Mouse (Mus musculus) hindbrain, postnatal 0 days (tissue): ENCODE results near the gene Iffo2. TPM values are rescaled to one million over a fixed set of nuclear protein-coding genes. Genes with fewer than 3 reads are reported as not detected.

Experiments used
- ATAC-seq: fragments of 200-750 bp; cut with Nextera tagmentation; 2 replicates; pipeline ENCODE4 v1.8.0; 2017; ENCODE audit warnings: mild to moderate bottlenecking, moderate TSS enrichment, moderate library complexity
- DNase-seq: peaks from one replicate; pipeline ENCODE4 v3.0.0-alpha.2; 2015; ENCODE audit warnings: low spot score
- H3K27ac ChIP-seq: fragments of 300-500 bp; sonication (generic); 2 replicates; pipeline ENCODE4 v1.5.1; 2014; ENCODE audit warnings: mild to moderate bottlenecking
- H3K27me3 ChIP-seq: fragments of 300-500 bp; sonication (generic); 2 replicates; pipeline ENCODE4 v1.6.1; 2014; ENCODE audit warnings: low read length, mixed read lengths; ENCODE audit not compliant: insufficient read depth
- H3K36me3 ChIP-seq: fragments of 300-500 bp; sonication (generic); 2 replicates; pipeline ENCODE4 v1.6.1; 2014; ENCODE audit warnings: low read length, mixed read lengths; ENCODE audit not compliant: insufficient read depth
- H3K4me1 ChIP-seq: fragments of 300-500 bp; sonication (generic); 2 replicates; pipeline ENCODE4 v1.6.1; 2014; ENCODE audit warnings: antibody characterized with exemption, low read length, mixed read lengths; ENCODE audit not compliant: insufficient read depth
- H3K4me2 ChIP-seq: fragments of 300-500 bp; sonication (generic); 2 replicates; pipeline ENCODE4 v1.6.1; 2014; ENCODE audit warnings: low read depth, mild to moderate bottlenecking, low read length, moderate library complexity, mixed read lengths
- H3K4me3 ChIP-seq: fragments of 300-500 bp; sonication (generic); 2 replicates; pipeline ENCODE4 v1.5.1; 2014; ENCODE audit warnings: low read length
- H3K9ac ChIP-seq: fragments of 300-500 bp; sonication (generic); replicated peaks from 2 replicates; pipeline ENCODE4 v1.6.1; 2014; ENCODE audit warnings: mild to moderate bottlenecking, low read length, moderate library complexity, mixed read lengths
- H3K9me3 ChIP-seq: fragments of 300-500 bp; sonication (generic); 2 replicates; pipeline ENCODE4 v1.6.1; 2016; ENCODE audit warnings: low read length, mixed read lengths
- CTCF ChIP-seq: IDR thresholded peaks from 2 replicates; pipeline ENCODE4 v1.5.1; 2016; ENCODE audit warnings: antibody characterized with exemption, control low read depth, low read depth
- WGBS: fragments of 180-500 bp; shearing (Covaris S2); extraction: QIAGEN DNeasy Blood & Tissue Kit; methylation state at CpG from one replicate; pipeline ENCODE4 v1.1.7; 2014; 5-methylcytosine and 5-hydroxymethylcytosine counted together
- polyA plus RNA-seq: library from polyadenylated mRNA; unstranded; fragments of >200 nt; fragmentation: Nextera tagmentation; extraction: Ambion mirVana; gene quantifications from 2 replicates; pipeline ENCODE4 v1.2.1, GENCODE M21; 2015
- total RNA-seq: library from RNA; depleted of rRNA; stranded (reverse); fragments of >200 nt; gene quantifications from 2 replicates; pipeline ENCODE4 v1.2.3, GENCODE M21; 2014

Iffo2 gene
- total and polyA plus RNA-seq, 2 experiments from 2014 or later = 6.8 to 14.4 TPM

GRCm38 (mm10) chr4:139602357-139603244, 72.3 kb downstream of the Iffo2 start, which contains the start of gene Gm21969:
Gm21969 (plus strand) TSS chr4:139603186.
- Histone ChIP-seq H3K4me3 (no peak within 1 kb of the TSS), H3K4me1 (peaks cover 26% of the 10 kb centered on the region), H3K4me2 (no peak within 1 kb of the TSS), H3K27ac (peak within 1 kb of the TSS; percentile 17; the same call in 1 of the 2 replicates), H3K27me3 (no peaks in the 10 kb centered on the region), H3K9ac (0 out of 2 replicates have a peak within 1 kb of the TSS, but pooled peaks have one; percentile 2), H3K36me3 (peaks cover 8% of the 10 kb centered on the region; the same call in 1 of the 2 replicates), H3K9me3 (no peaks in the 10 kb centered on the region)
- whole genome bisulfite sequencing = 52% methylated on average over 14 of the region's 14 CpGs
- DNase-seq (peak; percentile 52), ATAC-seq (no peak)
- TF ChIP-seq CTCF = peak; percentile 88

- TF ChIP-seq CTCF = no peak
- 84% methylated on average over 11 of the region's 11 CpGs for WGBS
- 0 out of 2 replicates have a peak, but pooled peaks cover 6% of the 10 kb centered on the region for H3K4me1 ChIP-seq
- no peak overlapping the region for H3K27ac ChIP-seq
- DNase-seq (no peak), ATAC-seq (no peak)
- H3K4me2 ChIP-seq = no peak overlapping the region
- H3K9me3 ChIP-seq = no peaks in the 10 kb centered on the region
- H3K36me3 ChIP-seq = peaks cover 10% of the 10 kb centered on the region; the same call in 1 of the 2 replicates
- no peak overlapping the region for H3K9ac ChIP-seq
- H3K4me3 ChIP-seq = no peak overlapping the region
- no peaks in the 10 kb centered on the region for H3K27me3 ChIP-seq
These were observed 74.9 kb downstream of the Iffo2 start for GRCm38 (mm10) chr4:139605216-139605615.

- Histone ChIP-seq H3K9ac (no peak overlapping the region), H3K4me3 (no peak overlapping the region), H3K36me3 (peaks cover 13% of the 10 kb centered on the region; the same call in 1 of the 2 replicates), H3K27me3 (no peaks in the 10 kb centered on the region), H3K27ac (no peak overlapping the region), H3K9me3 (no peaks in the 10 kb centered on the region), H3K4me2 (no peak overlapping the region), H3K4me1 (peaks cover 11% of the 10 kb centered on the region; the same call in 1 of the 2 replicates)
- WGBS = 95% methylated on average over 5 of the region's 5 CpGs
- no peak for DNase-seq
- TF ChIP-seq CTCF = no peak
- ATAC-seq = no peak
These were observed 76.4 kb downstream of the Iffo2 start for GRCm38 (mm10) chr4:139606732-139607131.

GRCm38 (mm10) chr4:139608975-139609374, 78.6 kb downstream of the Iffo2 start:
- Histone ChIP-seq H3K9me3 (no peaks in the 10 kb centered on the region), H3K4me3 (no peak overlapping the region), H3K27me3 (no peaks in the 10 kb centered on the region), H3K4me1 (peaks cover 5% of the 10 kb centered on the region; the same call in 1 of the 2 replicates), H3K4me2 (no peak overlapping the region), H3K27ac (no peak overlapping the region), H3K36me3 (peaks cover 24% of the 10 kb centered on the region; the same call in 1 of the 2 replicates), H3K9ac (no peak overlapping the region)
- DNase-seq (no peak), ATAC-seq (no peak)
- 74% methylated on average over 4 of the region's 4 CpGs for WGBS
- no peak for TF ChIP-seq CTCF

- no peak overlapping the region for H3K9ac ChIP-seq
- peaks cover 29% of the 10 kb centered on the region for H3K36me3 ChIP-seq
- WGBS = 40% methylated on average over 6 of the region's 6 CpGs
- H3K4me2 ChIP-seq = no peak overlapping the region
- peak; percentile 28; the same call in 1 of the 2 replicates for ATAC-seq
- no peak overlapping the region; the same call in 1 of the 2 replicates for H3K27ac ChIP-seq
- no peak for DNase-seq
- H3K4me1 ChIP-seq = peaks cover 5% of the 10 kb centered on the region; the same call in 1 of the 2 replicates
- no peaks in the 10 kb centered on the region for H3K27me3 ChIP-seq
- no peak for TF ChIP-seq CTCF
- no peak overlapping the region for H3K4me3 ChIP-seq
- H3K9me3 ChIP-seq = no peaks in the 10 kb centered on the region
These were observed 80.6 kb downstream of the Iffo2 start for GRCm38 (mm10) chr4:139610954-139611353.

- H3K9ac ChIP-seq = no peak overlapping the region
- H3K4me1 ChIP-seq = peaks cover 5% of the 10 kb centered on the region; the same call in 1 of the 2 replicates
- no peak overlapping the region for H3K27ac ChIP-seq
- DNase-seq (peak; percentile 91), ATAC-seq (peak; percentile 82)
- H3K36me3 ChIP-seq = peaks cover 29% of the 10 kb centered on the region
- H3K27me3 ChIP-seq = no peaks in the 10 kb centered on the region
- peak overlapping the region; percentile 46; the same call in 1 of the 2 replicates for H3K4me2 ChIP-seq
- peak; percentile 98 for TF ChIP-seq CTCF
- no peaks in the 10 kb centered on the region for H3K9me3 ChIP-seq
- under 1% methylated on average over 10 of the region's 10 CpGs for WGBS
- no peak overlapping the region for H3K4me3 ChIP-seq
These were observed 81.2 kb downstream of the Iffo2 start for GRCm38 (mm10) chr4:139611542-139611953.
